Mouse (Mus musculus) cerebellum, postnatal 10 days (tissue): ENCODE data around the gene Pgk1.
"Not testable (repeated sequence)": the region's sequence is repeated elsewhere in the genome, so short reads cannot be mapped to it uniquely, and the experiment has no call there.

ENCODE experiments used
- DNase-seq, 2 experiments: peaks; one replicate each; pipeline ENCODE4 v3.0.0; 2021; ENCODE audit warnings: mixed read lengths in 2 of 2

The Pgk1 gene

GRCm38 (mm10) chrX:106186713-106187649, at the start of gene Pgk1:
Gene Pgk1, plus strand, starts transcription at chrX:106187100.
- DNase-seq: peak; percentile 92

DNA sequence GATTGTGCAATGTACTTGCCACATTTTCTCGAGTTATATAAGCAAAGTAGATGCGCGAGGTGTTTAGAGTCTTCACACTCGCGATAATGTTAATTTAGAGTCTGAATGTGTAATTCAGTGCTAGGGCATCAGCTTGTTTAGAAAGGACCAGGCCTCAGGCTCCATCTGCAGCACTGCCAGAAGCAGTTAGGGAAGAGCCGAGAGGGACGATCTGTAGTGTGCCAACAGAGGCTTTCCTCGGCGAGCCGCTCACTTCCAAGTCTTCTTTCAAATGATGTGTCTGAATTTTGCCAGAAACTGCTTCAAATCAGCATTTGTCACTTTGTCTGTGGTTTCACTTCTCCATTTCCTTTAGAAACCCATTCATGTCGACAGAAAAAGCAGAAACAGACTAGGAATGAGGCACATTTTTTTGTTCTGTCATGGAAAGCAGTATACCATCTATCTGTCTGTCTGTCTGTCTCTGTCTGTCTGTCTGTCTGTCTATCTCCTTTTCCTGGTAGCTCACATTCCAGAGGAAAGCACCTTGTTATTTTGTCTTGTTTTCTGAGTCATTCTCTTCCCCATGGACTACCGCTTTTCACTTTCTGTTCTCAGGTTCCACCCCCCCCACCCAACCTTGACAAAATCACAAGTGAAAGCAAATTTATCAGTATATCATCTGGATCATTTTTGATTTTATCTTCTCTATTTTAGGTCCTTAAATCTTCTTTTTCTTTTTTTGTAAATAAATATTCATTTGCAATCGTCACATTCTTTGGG, 47.4 kb upstream of the Pgk1 start:
- DNase-seq: no peak

GRCm38 (mm10) chrX:106142936-106143335, 44.0 kb upstream of the Pgk1 start, which contains the start of gene Tlr13:
Gene Tlr13, plus strand, starts transcription at chrX:106143204.
- no peak for DNase-seq

DNA sequence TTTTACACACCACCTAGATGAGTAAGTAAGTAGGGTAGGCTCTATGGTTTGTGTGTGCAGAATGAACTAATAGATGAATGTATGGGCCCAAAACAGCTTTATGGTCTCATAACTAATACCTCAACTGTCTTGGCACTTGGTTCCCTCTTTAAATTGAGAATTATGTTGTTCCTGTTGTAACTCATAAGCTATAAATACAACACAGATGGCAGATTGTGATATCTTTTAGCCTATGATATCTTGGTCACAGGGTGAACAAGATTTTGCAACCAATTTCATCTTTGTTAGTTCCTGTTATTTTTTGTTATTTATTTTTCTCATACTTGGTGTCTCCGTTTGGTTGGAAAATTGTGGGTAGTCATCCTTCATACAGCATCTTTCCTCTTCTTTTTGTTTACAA, 38.7 kb upstream of the Pgk1 start:
- no peak for DNase-seq

DNA sequence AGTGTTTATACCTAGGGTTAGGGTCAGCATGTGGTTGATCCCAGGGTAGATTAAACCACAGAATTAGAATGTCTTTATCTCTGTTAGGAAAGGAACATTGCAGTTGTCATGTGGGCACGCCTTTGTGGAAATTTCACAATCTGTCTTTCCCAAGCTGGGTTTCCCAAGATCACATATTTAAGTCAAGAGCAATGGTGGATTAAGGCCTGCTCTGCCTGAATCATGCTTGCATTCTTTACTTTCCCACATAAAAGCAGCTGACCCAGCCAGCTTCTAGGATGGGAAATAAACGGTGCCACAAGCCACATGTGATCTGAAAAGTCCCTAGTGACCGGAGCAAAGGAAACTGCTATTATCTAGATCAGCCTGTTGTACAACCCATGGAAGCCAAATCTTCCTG, 37.4 kb upstream of the Pgk1 start:
- DNase-seq: no peak

DNA sequence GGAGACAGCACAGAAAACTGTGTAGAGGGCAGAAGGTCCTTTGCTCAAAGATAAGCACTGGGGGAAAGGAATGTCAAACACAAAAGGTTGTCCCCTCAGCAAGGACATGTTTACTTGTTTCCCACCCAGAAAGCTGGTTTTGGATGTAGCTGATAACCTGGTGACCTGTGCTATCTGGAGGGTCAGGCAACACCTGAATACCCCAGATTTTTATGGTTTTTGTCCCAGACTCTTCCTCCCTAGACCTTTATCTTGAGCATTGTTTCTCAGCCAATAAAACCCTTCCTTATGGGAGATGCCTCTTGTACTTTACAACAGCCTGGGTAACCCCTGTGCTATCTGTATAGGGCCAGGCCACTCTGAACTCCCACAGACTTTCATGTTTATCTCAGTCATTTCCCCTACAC, 32.7 kb upstream of the Pgk1 start:
- DNase-seq: no peak

DNA sequence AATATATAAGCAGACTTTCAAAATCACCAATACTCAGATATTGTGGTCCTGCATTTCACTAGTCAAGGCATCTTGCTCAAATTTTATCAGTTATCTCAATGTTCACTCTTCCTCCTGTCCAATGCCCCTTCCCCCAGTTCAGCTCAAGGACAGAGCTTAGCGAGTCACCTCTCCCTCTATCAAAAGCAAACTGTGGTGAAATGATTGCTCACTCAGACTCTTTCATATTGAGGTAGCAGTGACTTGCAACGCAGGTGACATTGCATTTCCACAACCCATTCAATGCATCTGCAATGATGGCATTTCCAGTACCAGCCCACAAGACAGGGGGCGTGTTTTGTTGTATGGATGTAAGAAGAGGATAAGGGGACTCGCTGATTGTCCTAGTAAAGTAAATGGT, 31.0 kb upstream of the Pgk1 start:
- DNase-seq: no peak

DNA sequence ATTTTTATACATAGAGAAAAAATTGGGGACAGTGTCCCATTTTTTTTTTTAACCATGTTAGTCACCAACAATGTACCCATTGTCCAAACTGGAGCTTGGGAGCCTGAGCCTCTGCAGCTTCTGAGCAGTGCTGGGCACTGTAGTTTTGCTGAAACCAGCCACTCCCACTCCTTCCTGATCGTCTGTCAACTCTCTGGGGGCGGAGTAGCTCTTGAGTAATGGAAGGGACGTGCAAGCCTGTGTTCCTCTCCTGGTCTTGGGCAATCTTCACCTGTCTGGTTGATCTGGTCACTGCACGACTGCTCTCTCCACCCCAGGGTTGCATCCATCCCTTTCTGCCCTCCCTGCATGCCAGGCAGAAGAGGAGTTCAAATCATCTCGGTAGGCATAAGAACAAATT, 22.9 kb upstream of the Pgk1 start:
- DNase-seq: no peak

DNA sequence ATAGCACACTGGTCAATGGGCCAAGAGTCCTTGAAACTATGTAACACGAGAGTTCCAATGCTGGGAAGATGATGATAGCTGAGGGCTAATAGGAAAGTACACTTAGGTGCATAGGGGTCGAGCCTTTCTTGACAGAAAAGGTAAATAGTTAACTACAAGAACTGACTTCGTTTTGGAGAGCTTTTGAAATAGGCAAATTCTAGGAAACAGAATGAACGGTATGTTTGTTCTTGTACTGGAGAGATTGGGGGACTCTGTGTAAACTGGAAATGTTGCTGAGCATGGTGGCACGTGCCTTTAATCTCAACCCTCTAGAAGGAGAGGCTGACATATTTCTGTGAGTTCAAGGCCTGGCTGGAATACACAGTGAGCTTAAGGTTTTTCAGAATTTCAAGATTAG, 22.3 kb upstream of the Pgk1 start:
- no peak for DNase-seq

- DNase-seq: no peak
Observed at GRCm38 (mm10) chrX:106165089-106165488, 21.8 kb upstream of the Pgk1 start.

GRCm38 (mm10) chrX:106171106-106171852, 15.6 kb upstream of the Pgk1 start:
- peak; percentile 86 to 88 for DNase-seq

DNA sequence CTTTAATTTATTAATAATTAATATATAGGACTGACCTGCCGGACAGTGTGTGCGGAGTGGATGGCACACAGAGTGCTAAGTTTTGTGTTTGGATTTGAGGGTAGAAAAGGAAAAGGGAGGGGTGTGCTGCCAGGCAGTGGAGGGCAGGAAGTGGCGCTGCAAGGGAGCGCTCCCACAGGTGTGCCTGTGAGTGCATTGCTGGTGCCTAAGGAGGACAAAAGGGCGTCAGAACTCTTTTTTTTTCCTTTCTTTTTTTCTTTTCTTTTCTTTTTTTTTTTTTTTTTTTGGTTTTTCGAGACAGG, 15.1 kb upstream of the Pgk1 start:
- no peak for DNase-seq

DNA sequence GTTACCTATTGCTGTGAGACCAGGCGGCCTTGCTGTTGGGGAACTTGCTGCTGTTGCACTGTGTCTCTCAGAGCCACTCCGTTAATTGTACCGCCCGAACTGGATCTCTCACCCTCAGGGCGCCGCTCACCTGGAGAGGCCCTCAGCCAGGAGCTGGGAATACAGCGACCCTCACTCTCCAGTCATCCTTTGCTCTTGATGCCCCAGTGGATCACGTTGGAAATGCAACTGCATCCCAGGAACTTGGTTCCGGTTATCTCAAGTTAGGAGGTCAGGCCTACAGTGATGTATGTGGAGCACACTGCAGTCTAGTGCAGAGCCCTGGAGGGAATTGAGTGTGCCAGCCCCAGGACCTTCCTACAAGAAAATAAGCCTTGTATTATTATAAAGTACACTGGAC, 10.6 kb upstream of the Pgk1 start:
- DNase-seq: no peak

GRCm38 (mm10) chrX:106184279-106184678, 2.6 kb upstream of the Pgk1 start:
- DNase-seq: no peak

- no peak for DNase-seq
Observed at GRCm38 (mm10) chrX:106185706-106186105, 1.2 kb upstream of the Pgk1 start.

GRCm38 (mm10) chrX:106187737-106188136, 837 bp downstream of the Pgk1 start:
- peak in 1 of 2 experiments; percentile 20 for DNase-seq

DNA sequence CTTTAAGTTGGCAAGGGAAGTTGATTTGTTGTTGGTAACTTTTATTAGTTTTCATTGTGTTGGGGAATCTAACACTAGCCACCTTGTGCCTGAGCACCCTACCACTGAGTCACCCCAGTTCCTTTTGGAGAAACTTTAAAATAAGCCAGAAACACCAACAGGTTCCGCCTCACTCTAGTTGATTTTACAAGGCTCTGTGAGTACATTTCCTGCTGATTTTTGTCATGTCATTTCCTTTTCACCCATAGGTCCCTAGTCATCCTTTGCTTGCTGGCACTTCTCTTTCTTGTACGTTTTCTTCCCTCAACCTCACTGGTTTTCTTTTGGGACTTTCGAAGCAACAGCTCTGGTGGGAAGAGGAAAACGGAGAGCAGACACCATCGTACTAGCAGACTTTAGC, 2.5 kb downstream of the Pgk1 start:
- DNase-seq: no peak

DNA sequence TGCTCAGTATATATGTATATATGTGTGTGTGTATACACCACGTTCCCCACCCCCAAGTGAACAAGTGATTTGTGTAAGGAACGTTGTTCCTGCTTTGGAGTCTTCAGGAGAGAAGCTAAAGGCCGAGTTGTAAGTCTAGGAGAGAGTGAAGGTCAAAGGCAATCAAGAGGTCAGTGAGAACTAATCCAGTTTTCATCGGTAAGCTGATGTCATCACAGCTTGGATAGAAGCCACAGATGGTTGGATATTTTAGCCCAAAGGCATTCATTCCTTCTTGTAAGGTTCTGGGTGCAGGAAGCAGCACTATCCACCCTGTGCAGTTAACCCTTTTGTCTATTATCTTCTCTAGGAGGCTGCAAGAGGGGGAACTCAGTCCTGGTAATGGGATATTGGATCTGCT, 3.2 kb downstream of the Pgk1 start:
- DNase-seq: no peak

DNA sequence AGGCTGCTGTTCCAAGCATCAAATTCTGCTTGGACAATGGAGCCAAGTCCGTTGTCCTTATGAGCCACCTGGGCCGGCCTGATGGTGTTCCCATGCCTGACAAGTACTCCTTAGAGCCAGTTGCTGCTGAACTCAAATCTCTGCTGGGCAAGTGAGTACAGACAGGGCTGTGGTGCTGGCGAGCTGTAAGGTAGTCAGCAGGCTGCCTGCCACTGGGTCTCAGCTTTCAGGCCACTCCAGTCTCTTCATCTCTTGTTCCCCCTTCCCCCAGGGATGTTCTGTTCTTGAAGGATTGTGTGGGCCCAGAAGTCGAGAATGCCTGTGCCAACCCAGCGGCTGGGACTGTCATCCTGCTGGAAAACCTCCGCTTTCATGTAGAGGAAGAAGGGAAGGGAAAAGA, 7.5 kb downstream of the Pgk1 start:
- DNase-seq: not testable (repeated sequence)

DNA sequence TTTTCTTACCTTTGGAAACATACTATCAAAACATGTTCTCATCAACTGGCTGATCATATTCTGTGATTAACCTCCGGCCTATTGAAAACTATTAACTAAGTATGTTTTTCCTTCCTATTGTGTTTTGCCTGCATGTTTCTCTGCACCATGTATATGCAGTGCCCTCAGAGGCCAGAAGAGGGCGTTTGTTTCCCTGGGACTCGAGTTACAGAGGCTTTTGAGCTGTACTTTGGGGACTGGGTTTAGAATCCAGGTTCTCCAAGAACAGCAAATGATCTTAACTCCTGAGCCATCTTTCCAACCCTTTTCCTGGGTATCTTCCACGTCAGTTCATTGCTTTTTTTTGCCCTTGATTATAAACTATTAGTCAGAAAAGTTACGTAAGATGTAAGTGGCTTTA, 10.4 kb downstream of the Pgk1 start:
- DNase-seq: no peak

GRCm38 (mm10) chrX:106198904-106199303, 12.0 kb downstream of the Pgk1 start:
- no peak for DNase-seq

DNA sequence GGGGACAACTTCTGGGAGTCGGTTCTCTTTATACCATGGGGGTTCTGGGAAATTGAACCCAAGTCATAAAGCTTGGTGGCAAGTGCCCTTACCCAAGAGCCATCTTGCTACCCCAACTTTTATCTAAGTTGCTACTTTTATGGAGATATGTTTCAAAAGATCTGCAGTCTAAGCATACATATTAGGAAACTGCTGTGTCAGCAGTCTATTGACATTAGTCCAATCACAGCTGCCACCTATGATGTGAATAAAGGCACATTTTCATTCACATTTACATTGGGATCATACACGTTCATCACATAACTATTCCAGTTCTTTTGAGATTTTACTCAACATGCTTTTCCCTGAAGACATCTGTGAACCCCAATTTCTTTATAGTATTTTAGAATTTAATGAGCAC, 22.2 kb downstream of the Pgk1 start:
- DNase-seq: no peak
